Mouse (Mus musculus): ENCODE results near the gene Tbc1d10c. TPM values are rescaled to one million over a fixed set of nuclear protein-coding genes. Genes with fewer than 3 reads are reported as not detected.

Tbc1d10c gene
- polyA plus RNA-seq, 1 experiment from 2014 or later, result 8.1 TPM

- Histone ChIP-seq H3K27me3 (ENCODE audit: control insufficient read depth, insufficient read depth, low read depth, low read length) (no peaks in the 10 kb centered on the region), H3K9me3 (replicated peaks; ENCODE audit: control insufficient read depth, low read length) (no peaks in the 10 kb centered on the region; the same call in 1 of the 2 replicates), H3K27ac (ENCODE audit: low read length) (peak overlapping the region; percentile 35; the same call in 1 of the 2 replicates), H3K4me1 (ENCODE audit: control insufficient read depth, low read depth, low read length) (peaks cover 21% of the 10 kb centered on the region), H3K4me3 (ENCODE audit: low read depth, low read length) (peak overlapping the region; percentile 88), H3K9ac (ENCODE audit: low read depth, low read length) (peak overlapping the region; percentile 92), H3K4me2 (ENCODE audit: low read depth, low read length) (peak overlapping the region; percentile 75), H3K36me3 (ENCODE audit: control insufficient read depth, insufficient read depth) (no peaks in the 10 kb centered on the region)
- 36% methylated on average over 9 of the region's 9 CpGs for WGBS (ENCODE audit: insufficient replicate concordance)
- ATAC-seq (ENCODE audit: low read depth), result no peak
These were observed 43.1 kb downstream of the Tbc1d10c start for GRCm38 (mm10) chr19:4147782-4148490.

GRCm38 (mm10) chr19:4147022-4147405 lies 44.1 kb downstream of the Tbc1d10c start:
- Histone ChIP-seq H3K27me3 (ENCODE audit: control insufficient read depth, insufficient read depth, low read depth, low read length) (no peaks in the 10 kb centered on the region), H3K36me3 (ENCODE audit: control insufficient read depth, insufficient read depth) (no peaks in the 10 kb centered on the region), H3K27ac (ENCODE audit: low read length) (no peak overlapping the region), H3K9ac (ENCODE audit: low read depth, low read length) (no peak overlapping the region), H3K4me3 (ENCODE audit: low read depth, low read length) (no peak overlapping the region), H3K4me1 (ENCODE audit: control insufficient read depth, low read depth, low read length) (peaks cover 21% of the 10 kb centered on the region), H3K4me2 (ENCODE audit: low read depth, low read length) (no peak overlapping the region), H3K9me3 (replicated peaks; ENCODE audit: control insufficient read depth, low read length) (no peaks in the 10 kb centered on the region; the same call in 1 of the 2 replicates)
- no peak for ATAC-seq (ENCODE audit: low read depth)
- WGBS (ENCODE audit: insufficient replicate concordance), result 49% methylated on average over 3 of the region's 3 CpGs

- WGBS (ENCODE audit: insufficient replicate concordance), result 63% methylated on average over 12 of the region's 12 CpGs
- no peaks in the 10 kb centered on the region for H3K27me3 ChIP-seq (ENCODE audit: control insufficient read depth, insufficient read depth, low read depth, low read length)
- no peak for ATAC-seq (ENCODE audit: low read depth)
These were observed 44.6 kb downstream of the Tbc1d10c start for GRCm38 (mm10) chr19:4146366-4147021.

GRCm38 (mm10) chr19:4145936-4146335 lies 45.1 kb downstream of the Tbc1d10c start:
- no peaks in the 10 kb centered on the region; the same call in 1 of the 2 replicates for H3K9me3 ChIP-seq (replicated peaks; ENCODE audit: control insufficient read depth, low read length)
- H3K9ac ChIP-seq (ENCODE audit: low read depth, low read length), result no peak overlapping the region
- H3K27ac ChIP-seq (ENCODE audit: low read length), result no peak overlapping the region
- H3K27me3 ChIP-seq (ENCODE audit: control insufficient read depth, insufficient read depth, low read depth, low read length), result no peaks in the 10 kb centered on the region
- ATAC-seq (ENCODE audit: low read depth), result no peak
- peaks cover 21% of the 10 kb centered on the region for H3K4me1 ChIP-seq (ENCODE audit: control insufficient read depth, low read depth, low read length)
- 83% methylated on average over 5 of the region's 5 CpGs for WGBS (ENCODE audit: insufficient replicate concordance)
- H3K4me2 ChIP-seq (ENCODE audit: low read depth, low read length), result no peak overlapping the region
- no peaks in the 10 kb centered on the region for H3K36me3 ChIP-seq (ENCODE audit: control insufficient read depth, insufficient read depth)
- H3K4me3 ChIP-seq (ENCODE audit: low read depth, low read length), result no peak overlapping the region

More at GRCm38 (mm10) chr19:4146366-4147021, 44.6 kb downstream of the Tbc1d10c start:
- Histone ChIP-seq H3K27ac (ENCODE audit: low read length) (no peak overlapping the region; the same call in 1 of the 2 replicates), H3K4me1 (ENCODE audit: control insufficient read depth, low read depth, low read length) (peaks cover 21% of the 10 kb centered on the region), H3K4me3 (ENCODE audit: low read depth, low read length) (no peak overlapping the region), H3K9ac (ENCODE audit: low read depth, low read length) (no peak overlapping the region), H3K9me3 (replicated peaks; ENCODE audit: control insufficient read depth, low read length) (no peaks in the 10 kb centered on the region; the same call in 1 of the 2 replicates), H3K4me2 (ENCODE audit: low read depth, low read length) (no peak overlapping the region), H3K36me3 (ENCODE audit: control insufficient read depth, insufficient read depth) (no peaks in the 10 kb centered on the region)

GRCm38 (mm10) chr19:4144550-4145498 lies 46.3 kb downstream of the Tbc1d10c start:
- H3K4me3 ChIP-seq (ENCODE audit: low read depth, low read length), result no peak overlapping the region
- no peak overlapping the region for H3K4me2 ChIP-seq (ENCODE audit: low read depth, low read length)
- H3K4me1 ChIP-seq (ENCODE audit: control insufficient read depth, low read depth, low read length), result peaks cover 21% of the 10 kb centered on the region
- H3K9me3 ChIP-seq (replicated peaks; ENCODE audit: control insufficient read depth, low read length), result no peaks in the 10 kb centered on the region; the same call in 1 of the 2 replicates
- H3K27me3 ChIP-seq (ENCODE audit: control insufficient read depth, insufficient read depth, low read depth, low read length), result no peaks in the 10 kb centered on the region
- no peak overlapping the region for H3K9ac ChIP-seq (ENCODE audit: low read depth, low read length)
- ATAC-seq (ENCODE audit: low read depth), result no peak
- WGBS (ENCODE audit: insufficient replicate concordance), result 62% methylated on average over 16 of the region's 16 CpGs
- H3K36me3 ChIP-seq (ENCODE audit: control insufficient read depth, insufficient read depth), result no peaks in the 10 kb centered on the region
- H3K27ac ChIP-seq (ENCODE audit: low read length), result peak overlapping the region; percentile 43

- H3K4me3 ChIP-seq (ENCODE audit: low read depth, low read length), result no peak within 1 kb of the TSS
- WGBS (ENCODE audit: insufficient replicate concordance), result 54% methylated on average over 7 of the region's 7 CpGs
- H3K4me1 ChIP-seq (ENCODE audit: control insufficient read depth, low read depth, low read length), result peaks cover 12% of the 10 kb centered on the region
- peak within 1 kb of the TSS; percentile 43 for H3K27ac ChIP-seq (ENCODE audit: low read length)
- H3K4me2 ChIP-seq (ENCODE audit: low read depth, low read length), result no peak within 1 kb of the TSS
- H3K9me3 ChIP-seq (replicated peaks; ENCODE audit: control insufficient read depth, low read length), result no peaks in the 10 kb centered on the region; the same call in 1 of the 2 replicates
- H3K36me3 ChIP-seq (ENCODE audit: control insufficient read depth, insufficient read depth), result no peaks in the 10 kb centered on the region
- ATAC-seq (ENCODE audit: low read depth), result no peak
- H3K9ac ChIP-seq (ENCODE audit: low read depth, low read length), result no peak within 1 kb of the TSS
- no peaks in the 10 kb centered on the region for H3K27me3 ChIP-seq (ENCODE audit: control insufficient read depth, insufficient read depth, low read depth, low read length)
These were observed 47.3 kb downstream of the Tbc1d10c start, which contains the start of gene Cabp4 for GRCm38 (mm10) chr19:4143759-4144268. Gene Cabp4, minus strand, starts transcription at chr19:4144033.

DNA sequence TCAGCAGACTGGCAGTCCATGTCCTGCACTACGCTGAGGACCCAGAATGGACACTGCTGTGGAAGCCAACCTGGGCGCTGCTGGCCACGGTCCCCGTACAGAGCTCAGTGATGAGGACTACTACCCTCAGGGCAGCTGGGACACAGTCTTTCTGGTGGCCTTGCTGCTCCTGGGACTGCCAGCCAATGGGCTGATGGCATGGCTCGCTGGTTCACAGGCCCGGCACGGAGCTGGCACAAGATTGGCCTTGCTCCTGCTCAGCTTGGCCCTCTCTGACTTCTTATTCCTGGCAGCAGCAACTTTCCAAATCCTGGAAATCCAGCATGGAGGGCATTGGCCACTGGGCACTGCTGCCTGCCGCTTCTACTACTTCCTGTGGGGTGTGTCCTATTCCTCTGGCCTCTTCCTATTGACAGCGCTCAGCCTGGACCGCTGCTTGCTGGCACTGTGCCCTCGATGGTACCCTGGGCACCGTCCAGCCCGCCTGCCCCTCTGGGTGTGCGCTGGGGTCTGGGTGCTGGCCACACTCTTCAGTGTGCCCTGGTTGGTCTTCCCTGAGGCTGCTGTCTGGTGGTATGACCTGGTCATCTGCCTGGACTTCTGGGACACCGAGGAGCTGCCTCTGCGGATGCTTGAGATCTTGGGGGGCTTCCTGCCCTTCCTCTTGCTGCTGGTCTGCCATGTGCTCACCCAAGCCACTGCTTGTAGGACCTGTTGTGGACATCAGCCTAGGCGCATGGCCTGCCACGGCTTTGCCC lies 48.5 kb downstream of the Tbc1d10c start:
- H3K27ac ChIP-seq (ENCODE audit: low read length), result no peak overlapping the region
- H3K4me1 ChIP-seq (ENCODE audit: control insufficient read depth, low read depth, low read length), result peaks cover 1% of the 10 kb centered on the region
- H3K9me3 ChIP-seq (replicated peaks; ENCODE audit: control insufficient read depth, low read length), result no peaks in the 10 kb centered on the region; the same call in 1 of the 2 replicates
- no peak overlapping the region for H3K4me2 ChIP-seq (ENCODE audit: low read depth, low read length)
- no peak overlapping the region for H3K4me3 ChIP-seq (ENCODE audit: low read depth, low read length)
- no peaks in the 10 kb centered on the region for H3K36me3 ChIP-seq (ENCODE audit: control insufficient read depth, insufficient read depth)
- 82% methylated on average over 18 of the region's 18 CpGs for WGBS (ENCODE audit: insufficient replicate concordance)
- ATAC-seq (ENCODE audit: low read depth), result no peak
- no peaks in the 10 kb centered on the region for H3K27me3 ChIP-seq (ENCODE audit: control insufficient read depth, insufficient read depth, low read depth, low read length)
- no peak overlapping the region for H3K9ac ChIP-seq (ENCODE audit: low read depth, low read length)

GRCm38 (mm10) chr19:4140147-4140546 lies 50.9 kb downstream of the Tbc1d10c start:
- H3K4me2 ChIP-seq (ENCODE audit: low read depth, low read length), result no peak overlapping the region
- H3K4me3 ChIP-seq (ENCODE audit: low read depth, low read length), result no peak overlapping the region
- WGBS (ENCODE audit: insufficient replicate concordance), result 49% methylated on average over 6 of the region's 6 CpGs
- H3K27ac ChIP-seq (ENCODE audit: low read length), result no peak overlapping the region
- H3K9me3 ChIP-seq (replicated peaks; ENCODE audit: control insufficient read depth, low read length), result no peaks in the 10 kb centered on the region
- no peak for ATAC-seq (ENCODE audit: low read depth)
- H3K36me3 ChIP-seq (ENCODE audit: control insufficient read depth, insufficient read depth), result no peaks in the 10 kb centered on the region
- no peak overlapping the region for H3K9ac ChIP-seq (ENCODE audit: low read depth, low read length)
- no peaks in the 10 kb centered on the region; the same call in none of the 2 replicates for H3K4me1 ChIP-seq (ENCODE audit: control insufficient read depth, low read depth, low read length)
- H3K27me3 ChIP-seq (ENCODE audit: control insufficient read depth, insufficient read depth, low read depth, low read length), result peaks cover 3% of the 10 kb centered on the region; the same call in 1 of the 2 replicates

All from liver, embryonic 16.5 days (tissue).